Mouse (Mus musculus) kidney, embryonic 15.5 days (tissue): ENCODE measurements around the gene Ston2. TPM values are rescaled to one million over a fixed set of nuclear protein-coding genes. Genes with fewer than 3 reads are reported as not detected.

Source experiments
- ATAC-seq: fragments of 200-750 bp; cut with Nextera tagmentation; replicated peaks from 2 replicates; pipeline ENCODE4 v1.8.0; 2017; ENCODE audit warnings: moderate TSS enrichment; ENCODE audit not compliant: low FRiP score
- H3K27ac ChIP-seq: fragments of 300-500 bp; sonication (generic); 2 replicates; pipeline ENCODE4 v1.5.1; 2015; ENCODE audit warnings: mild to moderate bottlenecking, inconsistent platforms
- H3K27me3 ChIP-seq: fragments of 300-500 bp; sonication (generic); 2 replicates; pipeline ENCODE4 v1.6.1; 2015; ENCODE audit warnings: inconsistent platforms
- H3K36me3 ChIP-seq: fragments of 300-500 bp; sonication (generic); 2 replicates; pipeline ENCODE4 v1.6.1; 2015; ENCODE audit warnings: inconsistent platforms
- H3K4me1 ChIP-seq: fragments of 300-500 bp; sonication (generic); 2 replicates; pipeline ENCODE4 v1.6.1; 2015; ENCODE audit warnings: inconsistent platforms
- H3K4me2 ChIP-seq: fragments of 300-500 bp; sonication (generic); 2 replicates; pipeline ENCODE4 v1.6.1; 2015; ENCODE audit warnings: moderate library complexity, mild to moderate bottlenecking, inconsistent platforms
- H3K4me3 ChIP-seq: fragments of 300-500 bp; sonication (generic); replicated peaks from 2 replicates; pipeline ENCODE4 v1.5.1; 2015; ENCODE audit warnings: mild to moderate bottlenecking, inconsistent platforms
- H3K9ac ChIP-seq: fragments of 300-500 bp; sonication (generic); 2 replicates; pipeline ENCODE4 v1.6.1; 2015; ENCODE audit warnings: mild to moderate bottlenecking, inconsistent platforms
- H3K9me3 ChIP-seq: fragments of 300-500 bp; sonication (generic); replicated peaks from 2 replicates; pipeline ENCODE4 v1.6.1; 2016; ENCODE audit warnings: inconsistent platforms
- WGBS: fragments of 180-500 bp; shearing (Covaris S2); methylation state at CpG from one replicate; pipeline ENCODE4 v1.1.7; 2015; ENCODE audit warnings: mixed read lengths; 5-methylcytosine and 5-hydroxymethylcytosine counted together
- polyA plus RNA-seq: library from polyadenylated mRNA; unstranded; fragments of >200 nt; fragmentation: Nextera tagmentation; extraction: Ambion mirVana; gene quantifications from 2 replicates; pipeline ENCODE4 v1.2.1, GENCODE M21; 2015

The Ston2 gene
- polyA plus RNA-seq, 1 experiment from 2014 or later = 11.2 TPM

DNA sequence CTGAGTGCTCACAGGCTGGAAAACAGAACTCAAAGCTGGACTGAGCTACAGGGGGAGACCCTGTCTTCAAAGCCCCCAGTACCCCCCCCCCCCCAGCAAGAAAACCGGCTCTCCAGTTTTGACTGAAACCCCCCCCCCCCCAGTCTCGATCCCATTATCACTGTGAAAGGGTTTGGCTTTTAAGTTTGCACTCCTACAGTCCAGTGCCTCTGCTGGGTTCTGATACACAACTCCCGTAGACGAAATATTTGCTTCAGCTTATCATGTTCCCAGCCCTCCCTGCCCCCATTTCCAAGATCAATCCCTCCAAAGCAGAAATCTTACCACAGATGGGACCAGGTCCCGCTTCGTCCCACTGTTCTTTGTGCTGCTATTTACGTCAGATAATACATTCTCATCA lies 147.1 kb downstream of the Ston2 start:
- H3K4me2 ChIP-seq = peak overlapping the region; percentile 54
- no peak overlapping the region for H3K9ac ChIP-seq
- no peaks in the 10 kb centered on the region for H3K27me3 ChIP-seq
- no peak overlapping the region for H3K27ac ChIP-seq
- no peaks in the 10 kb centered on the region for H3K36me3 ChIP-seq
- no peaks in the 10 kb centered on the region for H3K9me3 ChIP-seq
- no peak for ATAC-seq
- peaks cover 20% of the 10 kb centered on the region for H3K4me1 ChIP-seq
- WGBS = 64% methylated on average over 6 of the region's 7 CpGs
- peak overlapping the region; percentile 23; the same call in 1 of the 2 replicates for H3K4me3 ChIP-seq

DNA sequence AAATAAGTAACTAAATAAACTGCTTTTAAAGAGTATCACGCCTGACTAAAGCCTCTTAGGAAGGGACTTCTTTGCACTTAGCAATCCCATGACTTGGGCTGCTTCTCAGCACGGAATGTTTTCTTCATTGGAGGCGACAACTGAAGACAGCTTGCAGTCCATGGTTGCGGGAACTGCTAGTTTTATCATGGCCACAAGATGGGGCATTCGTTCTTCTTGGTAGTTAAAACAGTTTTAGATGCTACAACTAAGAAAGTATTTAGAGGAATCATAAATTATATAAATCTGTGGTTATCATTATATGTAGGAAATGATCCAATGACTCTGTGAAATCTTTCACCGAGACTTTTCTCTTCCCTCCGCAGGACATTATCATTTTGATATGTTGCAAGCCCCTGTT lies 147.5 kb downstream of the Ston2 start:
- no peak for ATAC-seq
- H3K36me3 ChIP-seq = no peaks in the 10 kb centered on the region
- no peaks in the 10 kb centered on the region for H3K9me3 ChIP-seq
- no peaks in the 10 kb centered on the region for H3K27me3 ChIP-seq
- no peak overlapping the region for H3K4me2 ChIP-seq
- H3K4me1 ChIP-seq = peaks cover 20% of the 10 kb centered on the region
- WGBS = 39% methylated on average over 7 of the region's 7 CpGs
- no peak overlapping the region for H3K4me3 ChIP-seq
- no peak overlapping the region for H3K9ac ChIP-seq
- H3K27ac ChIP-seq = no peak overlapping the region

DNA sequence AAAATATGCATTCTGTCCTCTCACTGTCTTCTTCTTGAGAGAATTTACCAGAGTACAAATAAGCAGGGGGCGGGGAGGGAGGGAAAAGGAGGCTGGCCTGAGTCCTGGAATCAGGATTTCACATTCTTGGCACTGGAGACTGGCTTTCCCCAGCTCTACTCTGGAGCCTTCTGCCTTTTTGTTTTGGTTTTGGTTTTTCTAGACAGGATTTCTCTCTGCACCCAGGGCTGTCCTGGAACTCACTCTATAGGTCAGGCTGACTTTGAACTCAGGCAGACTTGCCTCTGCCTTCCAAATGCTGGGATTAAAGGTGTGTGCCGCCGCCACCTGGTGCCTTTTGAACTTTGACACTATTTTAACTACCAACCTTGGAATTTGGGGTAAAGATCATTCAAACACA lies 149.8 kb downstream of the Ston2 start:
- H3K36me3 ChIP-seq = 0 out of 2 replicates have a peak, but pooled peaks cover under 1% of the 10 kb centered on the region
- peaks cover 20% of the 10 kb centered on the region for H3K4me1 ChIP-seq
- no peaks in the 10 kb centered on the region for H3K27me3 ChIP-seq
- ATAC-seq = no peak
- WGBS = 68% methylated on average over 3 of the region's 3 CpGs
- H3K9me3 ChIP-seq = no peaks in the 10 kb centered on the region
- H3K9ac ChIP-seq = no peak overlapping the region
- no peak overlapping the region for H3K27ac ChIP-seq
- no peak overlapping the region for H3K4me2 ChIP-seq
- H3K4me3 ChIP-seq = no peak overlapping the region

DNA sequence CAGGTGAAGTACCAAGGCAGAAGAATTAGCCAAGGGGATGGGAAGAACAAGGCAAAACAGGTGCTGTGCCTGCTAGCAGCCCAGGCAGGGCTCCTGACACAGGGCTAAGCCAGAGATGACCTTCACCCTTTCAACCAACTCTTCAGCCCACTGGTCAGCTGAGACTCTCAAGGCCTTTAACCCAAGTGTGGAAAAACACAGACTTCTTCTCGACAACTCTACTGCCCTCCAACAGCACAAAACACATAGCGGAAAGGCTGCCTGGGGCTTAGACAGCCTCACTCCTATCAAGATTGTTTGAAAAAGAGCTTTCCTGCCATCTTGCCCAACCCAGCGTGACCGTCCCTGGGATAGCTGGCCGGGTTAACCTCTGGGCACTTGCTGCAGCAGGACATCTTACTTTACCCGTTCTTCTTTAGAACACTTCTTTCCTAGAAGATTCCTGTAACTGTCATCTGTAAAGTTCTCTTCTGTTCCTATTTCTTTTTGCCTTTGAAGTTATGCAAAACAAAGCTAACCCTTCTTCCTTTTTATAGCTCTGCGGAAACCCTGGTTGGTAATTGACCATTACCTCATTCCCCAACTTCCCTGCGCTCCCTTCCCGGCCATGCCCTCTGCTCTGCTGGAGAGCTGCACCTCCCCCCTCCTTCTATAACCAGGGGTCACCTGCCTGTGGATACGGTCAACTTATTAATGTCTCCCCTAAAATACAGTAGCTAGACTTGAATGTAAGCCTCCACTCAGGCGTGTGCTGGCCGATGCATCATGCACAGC lies 150.9 kb downstream of the Ston2 start:
- ATAC-seq = peak; percentile 62; the same call in 1 of the 2 replicates

DNA sequence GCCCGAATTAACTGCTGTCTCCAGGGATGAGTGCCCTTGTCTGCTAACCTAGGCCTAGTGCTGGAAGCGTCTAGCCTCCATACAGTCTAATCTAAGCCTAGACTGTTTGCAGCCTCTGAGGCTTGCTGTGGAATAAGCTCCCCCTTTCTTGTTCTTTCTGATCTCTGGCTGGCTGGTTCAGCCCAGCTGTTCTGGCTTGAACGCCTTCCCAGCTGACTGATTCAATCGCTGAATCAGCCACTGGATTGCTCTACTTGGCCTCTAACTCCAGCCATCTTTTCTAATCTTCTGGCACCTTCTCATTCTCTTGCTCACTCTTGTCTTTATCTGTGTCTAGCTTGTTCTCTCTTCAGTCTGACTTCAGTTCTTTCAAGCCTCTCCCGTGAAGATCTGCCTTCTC lies 161.7 kb downstream of the Ston2 start:
- Histone ChIP-seq H3K9me3 (no peaks in the 10 kb centered on the region), H3K4me2 (no peak overlapping the region), H3K9ac (no peak overlapping the region), H3K36me3 (no peaks in the 10 kb centered on the region), H3K4me3 (no peak overlapping the region), H3K27ac (no peak overlapping the region), H3K4me1 (no peaks in the 10 kb centered on the region), H3K27me3 (no peaks in the 10 kb centered on the region)
- ATAC-seq = no peak
- 82% methylated on average over 5 of the region's 5 CpGs for WGBS

More for the DNA sequence above, 150.9 kb downstream of the Ston2 start:
- 29% methylated on average over 12 of the region's 12 CpGs for WGBS
- H3K27ac ChIP-seq = no peak overlapping the region
- no peaks in the 10 kb centered on the region for H3K27me3 ChIP-seq
- no peak overlapping the region for H3K4me2 ChIP-seq
- H3K9ac ChIP-seq = no peak overlapping the region
- no peak overlapping the region for H3K4me3 ChIP-seq
- peaks cover 20% of the 10 kb centered on the region for H3K4me1 ChIP-seq
- H3K36me3 ChIP-seq = 0 out of 2 replicates have a peak, but pooled peaks cover 4% of the 10 kb centered on the region
- no peaks in the 10 kb centered on the region for H3K9me3 ChIP-seq

- no peaks in the 10 kb centered on the region for H3K27me3 ChIP-seq
- no peaks in the 10 kb centered on the region for H3K9me3 ChIP-seq
- H3K9ac ChIP-seq = no peak overlapping the region
- no peak overlapping the region for H3K4me2 ChIP-seq
- H3K27ac ChIP-seq = no peak overlapping the region
- WGBS = 81% methylated on average over 1 of the region's 1 CpGs
- H3K4me1 ChIP-seq = no peaks in the 10 kb centered on the region
- ATAC-seq = no peak
- no peaks in the 10 kb centered on the region for H3K36me3 ChIP-seq
- H3K4me3 ChIP-seq = no peak overlapping the region
Measured at GRCm38 (mm10) chr12:91625013-91625412, 163.2 kb downstream of the Ston2 start.

DNA sequence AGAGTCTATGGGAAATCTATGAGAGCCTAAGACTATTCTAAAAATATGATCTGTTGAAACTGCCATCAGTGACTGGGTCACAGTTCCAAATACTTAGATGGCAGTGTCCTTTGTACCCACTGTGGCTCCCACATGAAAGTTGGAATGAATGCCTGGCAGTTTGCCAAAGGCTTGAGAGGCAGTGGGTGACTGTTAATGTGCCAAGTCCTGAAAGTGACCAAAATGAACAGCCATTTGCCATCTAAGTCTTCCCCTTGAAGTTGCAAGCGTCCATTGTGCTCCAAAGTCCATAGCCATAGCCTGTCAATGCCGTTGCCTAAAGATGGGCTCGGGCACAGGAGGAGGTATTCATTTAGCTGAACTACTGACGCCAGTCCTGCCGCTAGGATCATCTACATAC lies 178.8 kb downstream of the Ston2 start:
- no peak for ATAC-seq
- Histone ChIP-seq H3K27me3 (no peaks in the 10 kb centered on the region), H3K27ac (no peak overlapping the region), H3K4me3 (no peak overlapping the region), H3K9me3 (no peaks in the 10 kb centered on the region), H3K4me2 (no peak overlapping the region), H3K9ac (no peak overlapping the region), H3K4me1 (no peaks in the 10 kb centered on the region), H3K36me3 (no peaks in the 10 kb centered on the region)
- 90% methylated on average over 5 of the region's 5 CpGs for WGBS

DNA sequence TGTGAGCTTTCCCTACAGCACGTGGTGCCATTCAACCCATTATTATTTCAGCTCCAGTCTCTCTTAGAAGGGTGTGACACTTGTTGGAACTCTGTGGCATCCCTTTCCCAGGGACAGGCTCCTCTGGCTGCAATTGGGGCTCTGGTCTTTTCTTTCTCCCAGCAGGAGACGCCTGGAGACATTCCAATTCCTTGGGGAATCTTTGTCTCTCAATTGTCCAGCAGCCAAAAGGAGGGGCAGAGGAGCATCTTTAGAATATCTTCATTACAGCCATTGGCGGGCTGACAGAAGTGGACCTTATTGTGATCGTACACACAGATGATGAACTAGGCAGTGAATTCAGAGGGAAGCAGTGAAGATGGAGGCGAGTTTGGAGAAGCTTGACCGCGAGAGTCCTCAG lies 180.5 kb downstream of the Ston2 start:
- Histone ChIP-seq H3K27me3 (no peaks in the 10 kb centered on the region), H3K27ac (no peak overlapping the region), H3K36me3 (no peaks in the 10 kb centered on the region), H3K9ac (no peak overlapping the region), H3K4me2 (no peak overlapping the region), H3K4me3 (no peak overlapping the region), H3K9me3 (no peaks in the 10 kb centered on the region), H3K4me1 (no peaks in the 10 kb centered on the region)
- ATAC-seq = no peak
- WGBS = 72% methylated on average over 7 of the region's 7 CpGs

- WGBS = 84% methylated on average over 13 of the region's 13 CpGs
- no peak overlapping the region for H3K4me2 ChIP-seq
- no peaks in the 10 kb centered on the region for H3K27me3 ChIP-seq
- no peak for ATAC-seq
- H3K4me1 ChIP-seq = no peaks in the 10 kb centered on the region
- no peaks in the 10 kb centered on the region for H3K36me3 ChIP-seq
- H3K27ac ChIP-seq = no peak overlapping the region
- no peak overlapping the region for H3K4me3 ChIP-seq
- no peaks in the 10 kb centered on the region for H3K9me3 ChIP-seq
- H3K9ac ChIP-seq = no peak overlapping the region
Measured at GRCm38 (mm10) chr12:91606651-91607050, 181.5 kb downstream of the Ston2 start.

- Histone ChIP-seq H3K4me2 (no peak overlapping the region), H3K27ac (no peak overlapping the region), H3K27me3 (no peaks in the 10 kb centered on the region)
Measured at GRCm38 (mm10) chr12:91604600-91604999, 183.6 kb downstream of the Ston2 start.

GRCm38 (mm10) chr12:91592128-91592527 lies 196.1 kb downstream of the Ston2 start:
- no peak overlapping the region for H3K27ac ChIP-seq
- no peaks in the 10 kb centered on the region for H3K36me3 ChIP-seq
- no peak overlapping the region for H3K4me2 ChIP-seq
- peaks cover 13% of the 10 kb centered on the region for H3K4me1 ChIP-seq
- H3K4me3 ChIP-seq = no peak overlapping the region
- no peaks in the 10 kb centered on the region for H3K9me3 ChIP-seq
- no peaks in the 10 kb centered on the region for H3K27me3 ChIP-seq
- H3K9ac ChIP-seq = no peak overlapping the region
- no peak for ATAC-seq
- 87% methylated on average over 3 of the region's 3 CpGs for WGBS

More at GRCm38 (mm10) chr12:91604600-91604999, 183.6 kb downstream of the Ston2 start:
- H3K4me1 ChIP-seq = no peaks in the 10 kb centered on the region
- no peak overlapping the region for H3K4me3 ChIP-seq
- no peaks in the 10 kb centered on the region for H3K36me3 ChIP-seq
- ATAC-seq = no peak
- no peaks in the 10 kb centered on the region for H3K9me3 ChIP-seq
- H3K9ac ChIP-seq = no peak overlapping the region
- 28% methylated on average over 6 of the region's 6 CpGs for WGBS

DNA sequence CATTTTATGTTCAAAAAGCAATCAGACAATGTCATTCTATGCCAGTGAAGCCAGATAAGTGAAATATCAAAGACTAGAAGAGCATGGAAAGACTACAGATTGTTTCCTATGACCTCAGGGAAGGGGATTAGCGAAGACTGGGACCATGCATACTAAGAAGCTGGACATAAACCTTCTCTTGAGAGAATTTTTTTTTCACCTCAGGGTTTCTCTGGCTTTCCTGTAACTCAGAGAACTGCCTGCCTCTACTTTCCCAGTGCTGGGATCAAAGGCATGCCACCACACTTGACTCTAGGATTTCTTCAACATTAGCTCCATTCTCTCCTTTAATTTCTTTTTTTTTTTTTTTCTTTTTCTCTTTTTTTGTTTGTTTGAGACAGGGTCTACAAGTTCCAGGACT lies 197.0 kb downstream of the Ston2 start:
- 84% methylated on average over 1 of the region's 1 CpGs for WGBS
- H3K4me3 ChIP-seq = peak overlapping the region; percentile 91
- peak overlapping the region; percentile 96 for H3K27ac ChIP-seq
- H3K9me3 ChIP-seq = no peaks in the 10 kb centered on the region
- ATAC-seq = no peak
- H3K4me2 ChIP-seq = peak overlapping the region; percentile 65
- peaks cover 17% of the 10 kb centered on the region for H3K4me1 ChIP-seq
- no peaks in the 10 kb centered on the region for H3K36me3 ChIP-seq
- peak overlapping the region; percentile 64 for H3K9ac ChIP-seq
- H3K27me3 ChIP-seq = no peaks in the 10 kb centered on the region

- 30% methylated on average over 6 of the region's 6 CpGs for WGBS
- ATAC-seq = no peak
Measured at GRCm38 (mm10) chr12:91590716-91591115, 197.5 kb downstream of the Ston2 start.

More at GRCm38 (mm10) chr12:91590716-91591115, 197.5 kb downstream of the Ston2 start:
- Histone ChIP-seq H3K27me3 (no peaks in the 10 kb centered on the region), H3K36me3 (peaks cover 3% of the 10 kb centered on the region), H3K4me2 (peak overlapping the region; percentile 65), H3K4me3 (peak overlapping the region; percentile 91), H3K9me3 (no peaks in the 10 kb centered on the region), H3K27ac (peak overlapping the region; percentile 96), H3K9ac (peak overlapping the region; percentile 64), H3K4me1 (peaks cover 17% of the 10 kb centered on the region)
